ENCODE assay signal across 8 mouse cellular contexts in the genomic region with DNA sequence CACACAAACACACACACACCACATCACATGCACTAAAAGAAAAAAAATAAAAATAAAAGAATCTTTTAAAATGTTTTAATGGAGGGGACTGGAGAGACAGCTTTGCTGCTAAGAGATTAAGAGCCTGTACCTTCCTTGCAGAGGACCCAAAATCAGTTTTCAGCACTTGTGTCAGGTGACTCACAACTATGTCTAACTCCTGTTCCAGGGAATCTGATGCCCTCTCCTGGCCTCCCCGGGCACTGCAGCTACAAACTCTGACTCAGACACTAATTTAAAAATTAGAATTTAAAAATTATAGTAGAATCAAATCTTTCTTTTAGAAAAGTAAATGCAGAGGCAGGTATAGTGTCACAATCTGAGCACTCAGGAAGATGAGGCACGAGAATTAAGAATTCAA. TPM values are rescaled to one million over a fixed set of nuclear protein-coding genes. Genes with fewer than 3 reads are reported as not detected.
DNase-seq lines count a peak whose midpoint lies in the region; ATAC-seq and TF ChIP-seq lines count a peak whose summit lies in the region.

No protein-coding gene starts in this region.

- H3K4me3 ChIP-seq in gastrocnemius, adult 2 months, result no peak overlapping the region

- peak; percentile 68 for TF ChIP-seq CTCF in gastrocnemius, adult 2 months (IDR thresholded peaks at IDR 0.05)
- peak; percentile 56; the same call in 1 of the 2 replicates for TF ChIP-seq CTCF in brain, embryonic 14.5 days (IDR thresholded peaks at IDR 0.05; ENCODE audit: borderline replicate concordance, extremely low read depth, insufficient read depth, insufficient read length)

- ATAC-seq in erythroblast, adult 5-6 weeks (replicated peaks; ENCODE audit: low FRiP score, poor library complexity, severe bottlenecking), result no peak

- no peak overlapping the region for H3K27ac ChIP-seq in gastrocnemius, adult 2 months

- no peak for DNase-seq in gastrocnemius, adult 2 months
- DNase-seq in gastrocnemius, postnatal 25 days, result no peak
- peak; percentile 42 for DNase-seq in right cerebral cortex, postnatal 4 days
- DNase-seq in right cerebral cortex, adult 18-20 months, result no peak
- no peak for DNase-seq in brain, embryonic 14.5 days (ENCODE audit: low read depth)
- peak; percentile 59 for DNase-seq in lung, postnatal 36 days
- no peak for DNase-seq in yolk sac, embryonic 10.5 days (ENCODE audit: low spot score)

- no peak for TF ChIP-seq POLR2A in brain, embryonic 14.5 days (IDR thresholded peaks at IDR 0.05; ENCODE audit: borderline replicate concordance, extremely low read depth, insufficient read depth, insufficient read length, poor library complexity, severe bottlenecking)

- intact Hi-C loops in gastrocnemius, adult 2 months (cut with DNase I), result no loop called here

RNA-seq across cellular contexts. Expression of gene Pex16, which starts 51.8 kb away (rescaled TPM):
- total RNA-seq in gastrocnemius, adult 2 months (2021), result 10 to 100 TPM; 15.9 to 19.5 TPM
- 10 to 100 TPM; 16.7 to 18.9 TPM for total RNA-seq in gastrocnemius, postnatal 25 days (2021)
- polyA plus RNA-seq in brain, embryonic 14.5 days (2012; rRNA removed), result 37.1 and 47.1 TPM in 2 replicates
- total RNA-seq in erythroblast, adult 5-6 weeks (2015; ENCODE audit: low replicate concordance), result 0.38 and 2.3 TPM in 2 replicates
- 3.7 and 6.6 TPM in 2 replicates for total RNA-seq in erythroblast, adult 5-6 weeks (2017; ENCODE audit: low replicate concordance)

RNA-seq across cellular contexts. Expression of gene Large2, which starts 52.0 kb away (rescaled TPM):
- total RNA-seq in gastrocnemius, adult 2 months (2021), result under 1 TPM in 1 of 2 experiments, not detected in 1; 0.64 TPM
- total RNA-seq in gastrocnemius, postnatal 25 days (2021), result under 1 TPM; 0.54 to 0.88 TPM
- 3.7 and 3.8 TPM in 2 replicates for polyA plus RNA-seq in brain, embryonic 14.5 days (2012; rRNA removed)
- total RNA-seq in erythroblast, adult 5-6 weeks (2015; ENCODE audit: low replicate concordance), result 4.2 TPM in 1 of 2 replicates, not detected in the other
- not detected in 2 replicates for total RNA-seq in erythroblast, adult 5-6 weeks (2017; ENCODE audit: low replicate concordance)

RNA-seq across cellular contexts. Expression of gene 1700029I15Rik, which starts 59.7 kb away (rescaled TPM):
- 1 to 10 TPM in 1 of 2 experiments, under 1 TPM in 1; 0.69 to 1.1 TPM for total RNA-seq in gastrocnemius, adult 2 months (2021)
- 1 to 10 TPM in 1 of 2 experiments, under 1 TPM in 1; 0.87 to 1.0 TPM for total RNA-seq in gastrocnemius, postnatal 25 days (2021)
- 3.0 and 3.8 TPM in 2 replicates for polyA plus RNA-seq in brain, embryonic 14.5 days (2012; rRNA removed)
- not detected in 2 replicates for total RNA-seq in erythroblast, adult 5-6 weeks (2015; ENCODE audit: low replicate concordance)
- 0.70 and 4.0 TPM in 2 replicates for total RNA-seq in erythroblast, adult 5-6 weeks (2017; ENCODE audit: low replicate concordance)

Comparison
In these comparisons a context has a peak if more than half of its experiments do, and no peak if none do; other contexts are left out.
1. DNase-seq: peak in right cerebral cortex, postnatal 4 days (single experiment) and lung, postnatal 36 days (single experiment); none in gastrocnemius, adult 2 months (single experiment), gastrocnemius, postnatal 25 days (single experiment), right cerebral cortex, adult 18-20 months (single experiment), brain, embryonic 14.5 days (single experiment) and yolk sac, embryonic 10.5 days (single experiment).